Mouse (Mus musculus): ENCODE data around the gene Hrh2.

- TF ChIP-seq CTCF (IDR thresholded peaks at IDR 0.05; ENCODE audit: insufficient read depth, low read depth, low read length), result no peak
- TF ChIP-seq POLR2A (IDR thresholded peaks at IDR 0.05; ENCODE audit: insufficient read depth, low read depth, low read length), result no peak
Measured at GRCm38 (mm10) chr13:54209476-54210253, 17.7 kb downstream of the Hrh2 start.
